Mouse (Mus musculus) ES-CJ7 (cell line): ENCODE measurements at regions not wholly inside any gene's neighbourhood (a gene's known extent, or its start where the extent isn't known, plus 50 kb on each side); places are given as distances from the start of the nearest gene placed in this dataset.

Source experiments
- DNase-seq: peaks from one replicate; pipeline ENCODE4 v3.0.0; 2011; ENCODE audit warnings: low read depth, low spot score

DNA sequence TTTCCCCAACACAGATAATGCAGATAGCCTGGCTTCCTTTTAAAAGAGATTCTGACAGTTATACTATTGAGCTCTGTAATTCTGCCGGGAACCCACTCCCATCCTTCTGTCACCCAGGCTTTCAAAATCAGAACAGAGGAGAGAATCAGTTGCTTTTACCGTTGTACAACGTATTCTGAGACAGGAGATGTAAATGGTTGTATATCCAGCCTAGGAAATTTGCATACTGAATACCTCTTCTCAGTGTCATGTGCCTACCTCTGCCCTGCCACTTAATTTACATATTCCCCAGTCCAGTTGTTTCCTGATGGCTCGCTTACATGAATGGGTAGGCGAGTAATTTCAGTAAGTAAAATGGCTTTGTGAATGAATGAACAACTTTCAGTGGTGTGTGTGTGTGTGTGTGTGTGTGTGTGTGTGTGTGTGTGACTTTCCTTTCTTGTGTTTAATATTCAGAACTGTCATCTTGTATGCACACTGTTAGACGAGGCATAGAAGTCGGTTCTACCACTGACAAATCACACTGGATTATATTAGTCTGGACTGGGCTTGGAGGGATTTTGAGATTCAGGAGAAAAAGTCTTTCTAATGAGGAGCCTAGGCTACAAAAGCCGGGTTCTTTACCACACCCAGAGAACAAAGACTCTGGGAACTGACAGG is 282.2 kb upstream of the Cdh6 start:
- peak; percentile 4 for DNase-seq

DNA sequence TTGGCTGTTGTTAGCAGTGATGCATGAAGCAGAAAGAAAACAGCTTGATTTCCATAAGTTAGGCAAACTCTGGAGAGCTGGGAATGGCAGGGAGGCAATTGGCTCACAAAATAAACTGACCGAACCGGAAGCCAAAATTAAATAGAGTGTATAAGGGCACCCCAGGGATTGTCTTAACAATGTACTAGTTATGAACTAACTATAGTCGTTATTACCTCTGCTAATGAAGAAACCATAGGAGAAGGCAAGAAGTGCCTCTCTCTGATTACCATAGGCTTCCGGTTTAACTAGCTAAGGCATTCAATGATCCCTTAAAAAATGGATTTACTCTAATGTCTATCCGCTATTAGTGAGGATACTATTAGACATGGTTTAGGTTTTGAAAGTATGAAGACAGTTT is 276.9 kb upstream of the Cdh6 start:
- no peak for DNase-seq

DNA sequence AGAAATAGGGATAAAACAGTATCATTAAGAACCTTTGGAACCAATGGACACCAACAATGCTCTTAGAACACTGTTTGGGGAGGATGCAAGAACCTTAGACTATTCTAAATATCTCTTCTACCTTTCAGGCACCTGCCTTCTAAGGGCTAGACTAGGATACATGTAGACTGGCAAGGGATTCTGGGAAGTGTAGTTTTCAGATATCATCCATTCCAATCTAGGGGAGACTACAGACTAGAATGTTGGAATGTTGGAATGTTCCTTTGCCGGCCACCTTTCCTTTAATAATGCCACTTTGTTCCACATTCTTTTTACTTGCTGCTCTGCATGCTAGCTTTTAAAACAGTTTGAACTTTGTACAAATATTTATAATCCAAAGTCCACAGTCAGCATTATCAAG is 261.1 kb upstream of the Cdh6 start:
- DNase-seq, result no peak

DNA sequence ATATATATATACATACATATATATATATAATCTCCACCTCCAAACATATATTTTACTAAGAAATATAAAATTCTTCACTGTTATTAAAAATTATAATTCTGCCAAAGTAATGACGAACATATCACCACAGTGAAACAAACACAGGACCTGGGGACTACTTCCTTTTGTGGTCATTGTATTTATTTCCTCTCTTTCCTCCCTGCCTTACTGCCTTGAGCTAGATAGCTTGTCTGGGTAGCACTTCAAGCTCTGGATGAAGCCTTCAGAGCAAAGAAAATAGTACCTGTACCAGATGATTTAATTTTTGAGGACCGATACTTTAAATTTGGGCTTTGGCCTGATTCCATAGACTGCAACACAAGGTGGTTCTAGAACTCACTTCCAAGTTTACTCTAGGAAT is 259.5 kb upstream of the Cdh6 start:
- DNase-seq, result no peak

DNA sequence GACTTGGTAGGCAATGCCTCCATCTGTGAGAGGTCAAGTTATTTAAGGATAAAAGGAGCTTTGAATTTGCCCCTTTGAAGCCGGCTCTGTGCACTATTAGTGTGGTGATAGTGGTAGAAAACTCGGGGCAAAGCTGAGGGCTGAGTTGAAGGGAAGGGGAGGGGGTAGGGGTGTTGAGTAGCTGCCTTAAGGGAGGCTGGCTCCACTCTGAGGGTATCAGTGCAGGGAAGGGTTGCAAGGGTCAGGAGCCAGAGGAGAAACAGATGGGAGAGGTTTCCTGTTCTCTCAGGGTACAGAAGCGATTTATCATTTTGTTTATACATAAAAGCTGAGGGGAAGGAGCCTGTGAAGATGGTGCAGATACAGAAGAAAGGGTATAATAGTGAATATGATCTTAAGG is 246.1 kb upstream of the Cdh6 start:
- DNase-seq, result no peak

DNA sequence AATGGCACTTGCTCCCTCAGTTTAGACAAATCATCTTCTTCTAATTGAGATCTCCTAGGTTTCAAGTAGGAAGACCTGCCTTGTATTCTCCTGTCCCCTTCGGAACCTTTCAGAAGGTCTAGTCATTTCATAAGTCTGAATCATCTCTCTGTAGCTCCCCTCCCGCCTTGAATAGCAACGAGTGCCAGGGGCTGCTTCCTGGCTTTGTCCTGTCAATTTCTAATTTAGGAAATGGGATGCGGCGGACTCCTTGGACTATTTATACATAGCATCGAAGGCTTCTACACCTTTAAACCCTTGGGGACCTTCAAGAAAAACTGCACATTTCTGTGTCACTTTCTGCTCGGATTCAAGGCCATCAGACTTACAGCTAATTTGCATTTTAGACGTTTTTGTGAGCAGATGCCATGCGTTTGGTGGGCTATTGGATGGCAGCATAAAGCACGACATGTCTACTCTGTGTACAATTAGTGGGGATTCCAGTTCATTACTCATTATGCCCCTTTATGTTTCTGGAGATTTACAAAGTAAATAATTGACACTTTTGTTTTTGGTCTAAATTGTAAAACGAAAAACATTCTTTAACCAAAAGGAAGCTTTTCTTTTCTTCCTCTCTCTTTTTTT is 236.7 kb upstream of the Cdh6 start:
- no peak for DNase-seq

DNA sequence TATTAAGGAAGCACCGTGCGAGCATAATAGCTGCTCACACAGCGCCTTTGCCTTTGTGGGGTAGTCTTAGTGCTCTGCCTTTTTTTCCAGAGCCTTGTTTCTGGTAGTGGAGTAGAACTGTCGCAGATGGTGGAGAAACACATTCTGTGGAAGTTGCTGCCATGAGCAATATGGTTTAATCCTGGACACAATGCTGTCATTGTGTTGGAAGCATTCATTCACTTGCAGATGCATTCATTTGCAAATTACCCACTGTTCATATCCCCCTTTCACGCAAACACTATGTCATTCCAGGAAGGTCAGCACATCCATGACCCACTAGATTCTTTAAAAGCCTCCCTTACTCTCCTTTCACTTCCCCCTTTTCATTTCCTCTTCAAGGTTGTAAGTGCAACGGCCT is 219.7 kb upstream of the Cdh6 start:
- DNase-seq, result peak; percentile 61

DNA sequence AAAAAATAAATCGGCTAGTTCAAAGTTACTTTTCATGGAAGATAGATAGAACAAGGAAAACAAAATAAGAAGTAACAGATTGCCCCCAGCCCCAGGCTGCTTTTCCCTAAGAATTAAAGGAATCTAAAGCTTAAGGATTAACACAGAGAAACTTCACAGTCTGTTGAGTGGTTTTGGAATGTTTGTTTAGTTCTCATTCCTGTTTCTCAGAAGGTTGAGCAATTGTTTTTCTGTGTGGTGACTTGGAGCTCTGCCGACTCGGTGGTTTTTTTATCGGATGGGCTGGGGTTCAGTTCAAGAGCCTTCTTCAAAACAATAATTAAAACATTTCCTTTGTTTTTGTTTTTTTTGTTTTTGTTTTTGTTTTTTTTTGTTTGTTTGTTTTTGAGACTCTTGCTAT is 217.9 kb upstream of the Cdh6 start:
- no peak for DNase-seq

DNA sequence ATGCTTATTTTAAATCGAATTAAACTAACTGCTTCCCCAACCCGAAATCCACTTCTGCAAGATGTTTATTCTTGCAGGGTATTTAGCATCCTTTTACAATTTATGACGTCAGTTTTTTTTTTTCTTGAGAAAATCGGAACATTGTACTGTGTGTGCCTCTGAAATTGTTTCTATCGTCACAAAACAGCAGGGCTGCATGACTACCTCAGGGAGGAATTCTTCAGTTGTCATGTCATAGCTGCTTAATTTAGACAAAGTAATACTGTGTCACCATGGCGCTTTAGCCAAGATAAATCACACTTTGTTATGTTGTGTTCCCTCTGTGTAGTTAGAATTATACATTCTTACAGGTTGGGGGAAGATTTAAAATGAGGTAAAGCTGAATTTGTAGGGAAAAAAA is 211.3 kb upstream of the Cdh6 start:
- DNase-seq, result no peak

DNA sequence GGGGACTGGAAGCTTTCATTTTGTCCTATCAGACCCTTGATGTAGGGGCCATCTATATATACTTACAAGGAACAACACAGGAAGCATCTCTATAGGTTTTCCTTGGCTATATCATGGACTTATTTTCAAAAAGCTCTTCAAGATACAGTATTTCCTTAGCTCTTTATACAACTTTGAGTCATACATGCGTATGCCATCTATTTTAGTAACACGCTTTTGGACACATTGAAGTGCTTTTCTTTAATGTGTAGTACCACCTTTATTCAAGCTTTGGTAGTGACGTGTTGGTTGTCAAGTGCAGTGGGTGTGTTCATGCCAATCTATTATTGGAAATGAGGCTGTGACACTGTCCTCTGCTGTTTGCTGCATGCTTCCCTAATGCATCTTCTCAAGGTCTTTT is 202.1 kb upstream of the Cdh6 start:
- DNase-seq, result no peak

DNA sequence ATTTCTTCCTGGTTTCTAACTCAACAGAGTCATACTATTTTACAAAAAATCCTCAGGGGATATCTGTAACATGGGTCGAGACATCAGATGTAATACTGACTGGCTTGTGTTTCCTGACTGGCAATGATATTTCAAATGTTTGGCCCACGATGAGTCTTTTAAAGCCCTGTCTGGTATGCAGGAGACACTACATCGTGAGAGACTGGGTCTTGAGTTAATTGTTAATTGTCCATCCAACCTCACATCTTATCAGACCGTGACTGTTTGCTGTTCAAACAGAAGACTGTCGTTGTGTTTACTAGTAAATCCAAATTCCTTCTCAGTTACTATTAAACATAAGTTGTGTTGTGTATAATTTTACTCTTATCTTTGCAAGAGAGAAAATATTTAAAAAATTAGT is 195.3 kb upstream of the Cdh6 start:
- no peak for DNase-seq

DNA sequence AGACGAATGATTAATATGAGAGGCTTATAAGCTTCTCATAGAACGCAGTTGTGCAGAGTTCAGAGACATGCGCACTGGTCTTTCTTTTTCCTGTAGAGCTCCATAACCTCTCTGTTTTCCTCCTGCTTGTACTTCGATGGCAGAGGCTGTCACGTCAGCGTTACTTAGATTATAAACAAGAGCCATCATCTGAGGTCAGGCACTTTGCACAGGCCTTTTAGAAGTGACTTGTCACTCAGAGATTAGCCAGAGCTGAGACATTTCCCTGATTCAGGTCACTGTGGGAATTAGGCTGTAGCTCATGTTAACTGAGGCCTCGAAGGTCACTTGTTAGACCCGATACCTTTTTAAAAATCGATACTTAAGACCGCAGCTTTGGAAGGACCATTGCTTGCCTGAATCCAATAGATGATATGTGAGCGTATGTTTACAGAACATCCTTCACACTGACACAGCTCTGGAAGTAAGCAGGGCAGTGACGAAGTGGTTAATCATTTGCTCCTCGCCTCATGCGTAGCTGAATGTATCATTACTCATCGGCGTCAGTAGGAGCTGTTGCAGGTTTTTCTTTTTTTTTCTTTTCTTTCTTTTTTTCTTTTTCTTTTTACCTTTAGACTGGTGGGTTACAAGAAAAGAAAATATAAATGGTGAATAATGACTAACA is 193.9 kb upstream of the Cdh6 start:
- DNase-seq, result no peak

DNA sequence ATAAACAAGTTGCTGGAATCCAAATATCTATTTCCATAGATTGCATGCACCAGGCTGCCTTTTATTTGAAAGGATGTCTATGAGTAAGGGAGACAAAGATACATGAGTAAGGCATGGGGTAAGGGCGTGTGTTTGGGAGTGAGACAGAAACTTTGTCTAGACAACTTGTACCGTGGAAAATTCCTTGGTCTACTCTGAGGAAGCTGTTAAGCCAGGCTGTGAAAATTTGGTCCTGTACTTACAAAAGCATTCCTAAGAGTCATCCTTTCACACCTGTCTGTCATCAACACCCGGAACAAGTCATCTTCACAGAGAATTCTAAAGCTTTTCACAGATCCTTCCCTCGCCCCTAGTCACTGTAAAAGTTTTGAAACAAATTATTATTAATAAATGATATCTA is 193.1 kb upstream of the Cdh6 start:
- DNase-seq, result no peak

DNA sequence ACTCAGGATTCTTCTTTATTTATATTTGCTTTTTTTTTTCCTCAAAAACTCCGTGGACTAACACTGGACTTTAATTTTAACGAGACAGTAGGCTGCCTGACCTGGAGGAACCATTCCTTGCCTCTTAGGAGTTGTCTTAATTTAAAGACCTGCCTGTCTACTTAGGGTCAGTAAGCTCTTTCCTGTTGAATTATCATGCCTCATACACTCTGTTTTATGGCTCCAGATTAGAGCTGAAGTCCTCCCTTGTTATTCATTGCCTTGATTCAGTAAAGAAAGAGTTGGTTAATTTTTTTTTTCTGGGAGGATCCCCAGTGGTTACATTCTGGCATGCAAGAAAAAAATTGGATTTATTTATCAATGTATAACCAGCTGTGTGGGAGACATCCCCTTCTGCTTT is 187.3 kb upstream of the Cdh6 start:
- no peak for DNase-seq

DNA sequence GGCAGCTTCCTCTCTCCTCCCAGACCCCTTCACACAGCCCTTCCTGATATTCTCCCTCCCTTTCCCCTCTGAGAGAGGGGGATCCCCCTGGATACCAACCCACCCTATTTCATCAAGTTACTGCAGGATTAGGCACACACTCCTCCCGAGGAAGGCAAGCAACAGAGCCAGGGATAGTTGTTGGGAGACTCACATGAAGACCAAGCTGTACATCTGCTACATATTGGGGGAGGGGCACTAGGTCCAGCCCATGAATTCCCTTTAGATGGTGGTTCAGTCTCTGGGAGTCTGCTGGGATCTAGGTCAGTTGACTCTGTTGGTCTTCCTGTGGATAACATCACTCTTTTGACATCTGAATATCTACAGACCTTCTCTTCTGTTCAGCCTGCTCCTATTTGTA is 185.6 kb upstream of the Cdh6 start:
- DNase-seq, result no peak

DNA sequence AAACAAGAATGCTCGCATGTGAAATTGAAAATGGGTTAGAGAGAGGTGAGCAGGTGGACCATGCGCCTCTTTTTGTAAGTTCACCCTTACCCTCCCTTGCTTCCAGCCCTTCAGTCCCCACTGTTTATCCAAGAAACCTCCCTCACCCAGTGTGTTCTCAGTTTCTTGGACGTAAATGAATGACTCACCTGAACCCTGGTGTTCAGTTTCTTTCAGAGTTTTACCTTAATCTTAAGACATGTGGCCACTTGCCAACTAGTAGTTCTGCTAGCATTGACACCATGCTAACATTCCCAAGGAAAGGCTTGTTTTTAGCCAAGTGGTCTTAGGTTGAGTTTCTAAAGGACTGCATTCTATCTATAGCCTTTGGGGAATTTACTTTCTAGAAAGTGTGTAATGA is 176.8 kb upstream of the Cdh6 start:
- no peak for DNase-seq

DNA sequence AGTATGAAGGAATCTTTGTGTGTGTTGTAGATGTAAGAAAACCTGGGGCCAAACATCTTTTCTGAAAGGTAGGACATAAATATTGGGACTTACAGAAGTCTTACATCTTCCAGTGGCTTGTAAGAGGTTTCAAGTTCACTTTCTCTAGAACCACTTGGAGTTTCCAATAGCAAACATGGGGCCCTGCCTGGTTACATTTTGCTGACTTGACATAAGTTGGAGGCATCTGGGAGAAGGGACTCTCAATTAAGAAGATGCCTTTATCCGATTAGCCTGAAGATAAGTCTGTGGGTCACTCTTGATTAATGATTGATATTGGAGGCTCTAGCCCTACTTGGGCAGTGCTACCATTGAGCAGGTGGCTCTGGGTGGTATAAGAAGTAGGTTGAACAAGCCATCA is 162.9 kb upstream of the Cdh6 start:
- DNase-seq, result no peak

DNA sequence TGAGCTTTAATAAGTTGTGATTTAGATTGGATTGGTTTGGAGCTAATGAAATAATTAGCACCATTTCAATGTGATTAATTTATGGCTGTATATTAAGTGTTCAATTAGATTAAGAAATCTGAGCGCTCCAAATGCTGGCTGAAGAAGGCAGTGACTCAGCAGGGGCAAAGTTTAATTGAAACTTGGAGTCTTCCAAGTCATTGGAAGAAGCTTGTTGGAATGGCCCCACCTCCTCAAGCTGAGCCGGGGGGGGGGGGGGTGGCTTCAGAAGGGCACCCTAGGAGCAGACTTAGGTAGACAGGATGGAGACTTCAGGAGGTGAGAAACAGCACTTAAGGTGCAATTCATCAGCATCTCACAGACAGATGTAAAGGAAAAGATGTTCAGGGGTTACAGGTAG is 151.0 kb upstream of the Cdh6 start:
- no peak for DNase-seq

DNA sequence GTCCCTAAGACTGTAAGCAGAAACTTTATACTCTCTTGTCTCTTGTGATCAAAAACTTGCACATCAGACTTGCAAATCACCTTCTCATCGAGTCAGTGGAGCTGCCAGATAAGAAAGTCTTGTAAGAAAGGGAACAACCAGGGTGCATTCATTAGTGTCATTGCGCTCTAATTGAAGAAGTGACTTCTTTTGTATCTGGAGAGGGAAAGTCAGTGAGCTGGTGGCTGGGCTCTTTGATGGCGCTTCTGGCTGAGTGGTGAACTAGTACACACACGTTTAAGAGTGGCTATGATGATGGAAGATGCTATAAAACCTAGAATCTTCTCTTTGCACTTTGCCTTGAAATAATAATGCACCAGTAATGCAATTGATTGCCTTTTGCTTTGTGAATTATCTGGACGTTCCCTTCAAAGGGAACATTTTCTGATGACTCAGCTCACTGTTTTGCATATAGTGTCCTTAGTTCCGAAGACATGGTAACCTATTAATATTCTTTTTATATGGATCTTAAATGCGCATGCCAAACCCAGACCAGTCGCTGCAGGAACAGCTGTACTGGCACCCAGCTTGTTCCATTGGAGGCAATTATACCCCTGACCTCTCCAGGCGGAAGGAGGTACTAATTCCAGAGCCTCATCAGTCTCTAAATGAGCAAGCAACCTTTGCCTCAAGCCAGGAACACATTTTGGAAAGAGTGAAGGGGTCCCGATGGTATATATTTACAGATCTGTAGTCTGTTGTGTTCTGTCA is 147.3 kb upstream of the Cdh6 start:
- no peak for DNase-seq

DNA sequence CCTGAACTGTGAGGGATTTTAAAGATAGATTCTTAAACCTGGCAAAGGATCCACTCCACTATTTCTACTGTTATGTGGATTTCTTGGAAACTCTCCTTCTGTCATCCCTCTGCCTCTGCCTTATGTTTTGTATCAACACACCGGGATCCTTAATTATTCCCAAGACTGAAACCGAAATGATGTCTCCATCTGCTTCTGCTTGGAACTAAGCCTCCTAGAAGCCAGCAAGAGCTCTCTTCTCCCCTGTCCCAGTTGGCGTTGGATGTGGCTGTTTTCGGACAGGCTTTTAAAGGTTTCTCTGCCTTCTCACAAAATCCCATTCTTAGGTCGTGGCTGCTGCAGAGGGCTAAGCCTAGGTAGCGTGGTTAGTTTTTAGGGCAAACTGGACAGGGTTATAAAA is 131.1 kb upstream of the Cdh6 start:
- DNase-seq, result no peak

DNA sequence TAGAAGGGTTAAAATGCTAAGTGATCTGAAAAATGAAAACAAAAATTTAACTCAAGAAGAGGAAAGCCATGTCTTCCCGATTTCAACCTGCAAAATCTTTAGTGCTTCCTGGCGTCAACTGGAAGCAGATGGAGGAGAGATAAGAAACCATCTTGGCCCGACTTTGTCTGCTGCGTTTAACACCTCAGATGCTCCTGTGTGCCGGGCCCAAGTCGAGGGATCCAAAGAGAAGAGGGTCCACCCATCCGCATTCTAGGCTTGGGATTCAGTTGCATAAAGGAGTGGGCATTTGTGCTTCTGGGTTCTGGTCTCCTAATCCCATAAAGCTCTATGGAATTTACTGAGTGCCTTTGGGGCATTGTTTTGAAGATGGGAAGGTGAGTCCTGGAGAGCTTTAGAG is 130.0 kb upstream of the Cdh6 start:
- DNase-seq, result no peak

DNA sequence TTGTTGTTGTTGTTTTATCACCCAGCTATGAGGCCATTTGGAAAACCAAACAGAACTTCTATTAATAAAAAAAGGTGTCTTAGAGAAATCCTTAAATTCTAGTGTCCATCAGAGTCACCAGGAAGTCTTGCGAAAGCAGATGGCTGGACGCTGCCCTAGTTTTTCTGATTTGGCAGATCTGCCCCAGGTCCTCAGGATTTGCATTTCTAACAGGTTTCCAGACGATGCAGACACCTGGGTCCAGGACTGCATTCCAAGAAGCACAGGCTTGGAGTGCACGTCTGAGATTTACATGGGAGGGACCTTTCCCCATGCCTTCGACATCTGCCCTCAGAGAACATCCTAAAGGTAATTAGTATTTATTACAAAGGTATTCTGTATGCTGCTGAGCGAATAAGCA is 129.2 kb upstream of the Cdh6 start:
- DNase-seq, result no peak

DNA sequence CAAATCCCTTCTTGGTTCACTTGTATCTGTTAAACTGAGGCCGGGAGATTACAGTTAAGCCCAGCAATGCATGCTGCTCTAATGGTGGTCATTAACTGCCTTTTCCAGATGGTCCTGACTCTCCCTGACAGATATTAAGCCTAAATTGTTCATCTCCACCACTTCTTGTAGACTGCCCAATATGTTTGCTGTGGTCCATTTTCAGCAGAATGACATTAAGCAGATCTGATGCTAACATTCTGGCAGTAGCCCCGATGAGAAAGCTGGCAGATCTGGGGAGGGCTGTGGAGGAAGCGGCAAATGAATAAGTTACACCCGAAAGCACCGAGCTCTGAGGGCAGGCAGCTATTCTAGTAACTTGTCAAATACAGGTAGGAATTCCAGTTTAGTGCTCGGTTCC is 123.5 kb upstream of the Cdh6 start:
- DNase-seq, result no peak
